9 mouse cellular contexts compared by ENCODE assay signal in the genomic region with DNA sequence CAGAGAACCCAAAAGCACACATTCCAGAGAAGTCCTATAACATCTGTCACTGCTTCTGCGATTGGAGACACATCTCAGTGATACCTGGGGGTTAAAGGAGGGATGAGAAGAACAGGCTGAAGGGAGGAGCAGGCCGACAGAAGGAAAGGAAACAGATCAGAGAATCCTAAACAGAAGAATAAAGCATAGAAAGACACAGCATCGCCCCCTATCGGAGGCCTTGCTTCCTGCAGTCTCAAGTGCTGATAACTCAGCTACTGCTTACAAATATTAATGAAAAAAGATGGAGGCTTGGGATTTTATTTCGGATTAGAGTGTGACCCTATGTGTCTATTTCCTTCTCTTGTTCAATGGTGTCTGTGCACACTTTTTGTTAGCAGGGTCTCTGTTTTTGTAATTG.
DNase-seq lines count a peak whose midpoint lies in the region; ATAC-seq and TF ChIP-seq lines count a peak whose summit lies in the region.
"Had no signal": no experiment of that assay in that cellular context is flagged by ENCODE, and none has a peak within 500 bp of the region (broad histone marks: within the 10 kb centered on the region; RNA-seq: fewer than 3 reads in every experiment).

No protein-coding gene starts in this region.

- CTCF ChIA-PET in Patski (lab: Charles Lee), result no interaction called here

- DNase-seq in cerebellum, postnatal 14 days, result peak; percentile 25 to 50
- no peak for DNase-seq in cerebellum, adult 8-10 months
- peak; percentile 24 for DNase-seq in left cerebral cortex, postnatal 4 days
- no peak for DNase-seq in left cerebral cortex, adult 9 months (ENCODE audit: low spot score in 2 of 2)
- DNase-seq in Patski (ENCODE audit: low read depth, low spot score) (no peak), adipocyte (ENCODE audit: low spot score) (no peak)
- peak; percentile 59 for DNase-seq in naive thymus-derived CD4-positive, alpha-beta T cell, adult 2 months (ENCODE audit: low read depth)
- DNase-seq in gastrocnemius, postnatal 36 days, result no peak

- POLR2A ChIA-PET in Patski (lab: Charles Lee), result no interaction called here

- peak; percentile 48 for TF ChIP-seq CTCF in Patski (IDR thresholded peaks at IDR 0.05)

- H3K27me3 ChIP-seq in Patski, result no peaks in the 10 kb centered on the region

- in situ Hi-C loops in Patski (cut with MboI; ENCODE audit: low pct_unique_long_range_greater_than_20kb), result no loop called here

- intact Hi-C loops in left cerebral cortex, postnatal 4 days (cut with DNase I), result no loop called here
- intact Hi-C loops in gastrocnemius, postnatal 36 days (cut with DNase I), result loop anchor here (10.0 kb wide), 1 partner anchor 215 kb away; no protein-coding TSS in a partner anchor

- no peak for ATAC-seq in Patski
- ATAC-seq: midbrain, embryonic 16.5 days had no signal

Comparison
In these comparisons a context has a peak if more than half of its experiments do, and no peak if none do; other contexts are left out.
1. DNase-seq: peak in cerebellum, postnatal 14 days (2 of 2), left cerebral cortex, postnatal 4 days (single experiment) and naive thymus-derived CD4-positive, alpha-beta T cell, adult 2 months (single experiment); none in cerebellum, adult 8-10 months (single experiment), left cerebral cortex, adult 9 months (0 of 2), Patski (single experiment), adipocyte (single experiment) and gastrocnemius, postnatal 36 days (0 of 2).